Mouse (Mus musculus) T-cell, adult 2 months (primary cell): ENCODE data around the gene Tbca.
A peak's percentile ranks its signal among the peaks of the same experiment; 100 is the strongest.

Experiments
- DNase-seq: peaks from one replicate; pipeline ENCODE4 v3.0.0; 2022; ENCODE audit warnings: low spot score

Tbca gene

DNA sequence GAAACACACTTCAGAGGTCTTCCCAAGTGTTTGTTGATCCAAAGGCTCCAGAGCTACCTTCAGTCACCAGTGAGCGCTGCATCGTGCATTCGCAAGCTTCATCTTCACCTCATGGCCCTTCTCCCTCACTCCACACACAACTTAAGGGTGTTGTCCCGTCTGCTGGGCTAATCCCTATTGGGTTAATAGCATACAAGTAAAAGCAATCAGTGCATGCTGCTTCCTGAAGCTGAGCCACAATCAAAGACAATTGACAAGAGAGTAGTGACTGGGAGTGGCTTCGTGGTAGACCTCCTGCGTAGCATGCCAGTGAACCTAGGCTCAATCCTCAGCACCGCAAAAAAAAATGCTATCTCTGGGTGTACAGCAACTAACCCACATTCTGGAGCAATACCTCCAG is 59.2 kb downstream of the Tbca start:
- no peak for DNase-seq

DNA sequence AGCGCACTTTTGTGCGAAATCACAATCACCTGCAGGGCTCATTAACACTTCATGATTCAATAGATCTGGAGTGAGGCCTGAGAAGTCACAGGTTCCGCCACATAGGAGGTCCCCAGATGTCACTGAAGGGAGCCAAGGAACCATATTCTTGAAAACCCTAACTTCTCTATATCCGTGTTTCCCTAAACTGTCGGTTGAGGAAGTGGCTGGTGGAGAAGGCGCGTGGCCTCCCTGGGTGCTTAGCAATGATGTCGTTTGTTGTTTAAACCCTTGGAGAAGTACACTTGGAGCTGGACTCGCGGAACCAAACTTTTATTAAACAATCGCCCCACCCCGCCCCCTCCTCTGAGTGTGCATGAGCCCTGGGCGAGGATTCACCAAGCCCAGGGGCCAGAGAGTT is 60.6 kb downstream of the Tbca start:
- DNase-seq = no peak

DNA sequence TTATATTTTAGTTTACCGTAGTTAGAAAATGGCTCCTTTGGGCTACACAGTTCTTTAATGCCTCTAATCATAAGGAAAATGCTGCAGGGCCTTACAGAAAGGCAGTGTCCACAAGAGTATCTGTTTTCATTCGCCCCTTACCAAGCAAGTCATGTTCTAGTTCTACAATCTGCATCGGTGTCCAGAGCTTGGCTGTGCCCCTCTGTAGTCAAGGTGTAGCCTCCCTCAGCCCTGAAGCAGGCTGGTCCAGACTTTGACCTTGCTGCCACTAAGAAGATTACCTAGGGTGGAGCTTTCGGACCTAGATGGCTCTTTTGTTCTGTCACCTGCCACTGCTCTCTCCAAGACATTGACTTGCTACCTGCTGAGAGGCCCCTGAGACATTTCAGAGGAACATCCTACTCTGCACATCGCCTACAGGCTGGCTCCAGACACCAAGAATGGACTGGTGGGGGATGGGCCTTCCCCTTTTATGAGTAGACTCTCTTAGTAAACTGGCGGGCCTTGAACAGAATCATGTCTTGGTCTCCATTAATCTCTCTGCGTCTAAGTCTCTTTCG is 69.4 kb downstream of the Tbca start:
- no peak for DNase-seq

DNA sequence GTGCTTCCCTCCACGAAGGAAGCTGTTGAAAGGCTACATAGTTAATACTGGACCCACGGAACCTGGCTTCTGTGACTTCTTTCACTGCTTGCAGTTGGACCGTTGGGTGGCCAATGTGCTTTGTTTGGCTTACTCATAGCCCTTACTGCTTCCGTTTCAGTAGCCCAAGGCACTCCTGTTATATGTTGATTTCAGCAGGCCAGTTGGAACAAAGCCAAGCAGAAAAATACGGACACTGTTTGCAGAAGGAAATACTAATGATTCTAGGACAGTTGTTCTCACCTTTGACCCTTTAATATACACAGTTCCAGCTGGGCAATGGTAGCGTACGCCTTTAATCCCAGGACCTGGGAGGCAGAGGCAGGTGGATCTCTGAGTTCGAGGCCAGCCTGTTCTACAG is 70.5 kb downstream of the Tbca start:
- no peak for DNase-seq

DNA sequence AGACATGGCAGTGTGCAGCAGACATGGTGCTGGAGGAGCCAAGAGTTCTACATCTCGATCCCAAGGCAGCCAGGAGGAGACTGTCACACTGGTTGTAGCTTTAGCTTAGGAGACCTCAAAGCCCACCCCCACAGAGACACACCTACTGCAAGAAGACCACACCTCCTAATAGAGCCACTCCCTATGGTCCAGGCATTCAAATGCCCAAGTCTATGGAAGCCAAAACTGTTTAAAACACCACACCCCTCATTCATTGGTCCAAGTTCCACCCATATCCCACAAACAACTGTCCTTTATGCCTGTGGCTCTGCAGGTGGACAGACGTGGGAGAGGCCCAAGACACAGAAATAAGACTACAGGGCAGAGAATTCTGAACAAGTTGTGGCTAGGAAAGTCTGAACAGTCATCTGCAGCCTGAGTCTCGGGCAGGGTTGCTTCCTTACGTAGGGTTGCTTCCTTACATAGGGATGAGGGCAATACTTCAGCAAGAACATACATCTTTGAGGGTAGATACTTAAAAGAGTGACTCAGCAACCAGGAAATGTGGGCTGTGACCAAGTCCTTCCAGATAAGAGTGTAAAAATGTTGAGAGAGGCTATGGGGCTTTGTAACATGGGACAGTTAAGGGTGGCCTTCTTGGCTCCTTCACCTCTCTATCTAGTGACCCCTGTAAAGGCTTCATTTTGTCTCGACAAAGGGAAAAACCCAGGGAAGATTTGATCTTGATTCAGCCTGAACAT is 74.0 kb downstream of the Tbca start:
- DNase-seq = no peak

DNA sequence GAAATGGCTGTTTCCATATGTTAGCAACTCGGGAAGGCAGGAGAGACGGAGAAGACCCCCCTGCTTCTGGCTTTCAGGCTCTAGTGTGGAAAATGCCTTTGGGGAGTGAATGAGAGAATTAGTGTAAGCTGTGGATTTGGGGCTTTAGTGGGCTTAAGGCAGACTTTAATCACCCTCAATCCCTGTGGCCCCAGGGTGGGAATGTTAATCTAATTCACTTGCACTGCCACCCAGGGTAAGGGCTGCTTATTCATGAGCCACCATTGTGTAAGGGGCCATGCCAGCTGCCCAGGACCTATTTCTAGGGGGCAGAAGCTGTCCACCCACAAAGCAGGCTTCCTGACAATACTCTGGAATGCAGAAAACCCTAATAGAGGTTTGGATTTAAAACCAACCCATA is 78.2 kb downstream of the Tbca start:
- DNase-seq = no peak

DNA sequence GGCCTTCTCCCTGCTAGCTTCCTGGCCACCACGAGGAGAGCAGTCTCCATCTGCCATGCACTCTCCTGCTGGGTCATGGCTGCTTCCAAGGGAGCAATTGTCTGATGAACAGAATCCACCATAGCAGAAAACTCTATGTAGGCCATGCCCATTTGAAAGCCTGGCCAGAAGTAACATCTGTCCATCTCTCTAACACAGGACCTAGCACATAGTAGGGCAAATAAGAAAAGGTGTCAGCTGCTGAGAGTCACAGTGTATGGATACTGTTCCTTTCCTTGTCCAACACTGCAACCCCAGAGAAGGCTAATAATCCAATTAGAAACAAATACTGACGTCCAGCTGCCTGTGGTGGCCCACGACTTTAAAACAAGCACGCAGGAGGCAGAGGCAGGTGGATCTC is 79.1 kb downstream of the Tbca start:
- no peak for DNase-seq

DNA sequence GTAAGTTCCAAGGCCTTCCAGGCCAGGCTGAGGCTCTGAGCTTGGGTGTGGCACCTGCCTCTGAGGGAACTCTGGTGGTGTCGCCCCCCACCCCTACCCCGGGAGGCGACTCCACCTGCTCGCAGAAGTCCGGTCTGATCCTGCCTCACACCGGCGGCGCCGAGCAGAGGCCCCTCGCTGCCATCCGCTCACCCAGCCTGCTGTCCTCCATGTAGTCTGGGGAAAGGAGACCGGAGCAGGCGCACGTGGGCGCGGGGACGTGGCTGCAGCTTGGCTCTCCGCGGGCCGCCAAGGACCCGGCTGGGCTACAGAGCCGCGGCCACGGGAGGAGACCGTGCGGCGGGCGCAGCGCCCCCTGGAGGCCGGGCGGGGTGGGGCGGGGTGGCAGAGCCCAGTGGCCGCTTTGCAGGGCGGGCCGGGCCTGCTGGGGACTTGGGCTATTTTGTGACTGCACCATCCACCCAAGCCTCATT is 79.8 kb downstream of the Tbca start:
- peak; percentile 18 for DNase-seq

DNA sequence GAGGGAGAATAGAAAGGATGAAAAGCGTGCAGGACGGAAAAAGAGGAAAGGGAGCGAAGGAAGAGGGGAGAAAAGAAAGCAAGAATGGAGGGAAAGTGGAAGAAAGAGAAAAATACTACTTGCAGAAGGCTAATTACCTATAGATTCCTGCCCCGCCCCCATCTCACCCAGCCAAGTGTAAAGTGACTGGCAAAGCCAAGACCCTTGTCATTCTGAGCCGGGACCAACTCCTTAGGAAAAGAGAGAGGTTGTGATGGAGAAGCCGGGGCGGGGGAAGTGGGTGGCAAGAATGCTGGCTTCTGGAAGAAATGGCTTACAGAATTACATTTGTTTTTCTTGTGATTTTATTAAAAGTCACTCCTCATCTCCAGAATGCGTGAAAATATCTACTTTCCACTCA is 80.8 kb downstream of the Tbca start:
- DNase-seq = no peak

DNA sequence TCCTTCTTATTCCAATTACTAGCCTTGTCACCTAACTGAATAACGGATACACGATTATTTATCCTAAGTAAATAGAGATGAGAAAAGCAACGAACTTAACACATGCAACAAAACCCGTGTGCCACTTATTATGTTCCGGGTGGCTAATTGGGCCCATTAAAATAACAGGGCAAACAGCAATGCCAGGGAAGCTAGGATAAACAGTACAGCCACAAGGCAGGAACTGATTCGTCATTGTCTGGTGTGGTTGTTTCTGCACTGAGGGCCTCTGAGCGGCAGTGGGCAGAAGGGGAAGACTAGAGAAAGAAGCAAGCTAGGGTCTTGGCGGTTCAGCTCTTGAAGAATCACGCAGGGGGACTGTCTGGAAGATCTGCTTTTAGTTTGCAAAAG is 81.4 kb downstream of the Tbca start:
- DNase-seq = no peak

DNA sequence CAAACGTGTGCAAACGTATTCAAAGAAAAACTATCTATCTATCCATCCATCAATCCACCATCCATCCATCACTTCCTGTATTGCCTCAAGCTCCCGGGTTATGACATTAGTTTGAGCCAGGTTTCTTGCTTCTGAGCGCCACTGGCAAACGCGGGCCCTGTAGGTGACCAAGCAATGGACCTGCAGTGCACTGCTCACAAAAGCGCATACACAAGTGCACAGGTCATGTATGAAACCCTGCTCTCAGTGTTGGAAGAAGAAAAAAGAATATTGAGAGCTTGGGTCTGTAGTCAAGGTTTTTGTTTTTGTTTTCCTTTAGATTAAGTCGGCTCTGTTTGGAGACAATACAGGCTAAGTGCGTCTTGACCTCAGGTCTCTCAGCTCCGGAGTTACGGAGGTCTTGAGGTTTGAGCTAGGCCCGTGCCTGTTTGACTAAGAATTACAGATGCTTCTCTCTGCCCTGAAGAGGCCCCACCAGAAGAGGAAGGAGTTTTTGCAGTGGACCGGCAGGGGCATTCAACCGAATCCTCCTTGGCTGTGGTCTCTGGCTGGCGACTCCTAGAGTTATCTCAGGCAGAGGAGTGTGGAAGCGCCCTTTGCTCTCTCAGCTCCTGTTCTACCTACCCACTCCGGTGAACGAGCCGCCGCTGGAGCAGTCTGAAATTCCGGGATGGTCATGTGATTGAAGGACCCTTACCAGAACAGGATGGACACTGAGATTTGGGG is 81.9 kb downstream of the Tbca start:
- no peak for DNase-seq

DNA sequence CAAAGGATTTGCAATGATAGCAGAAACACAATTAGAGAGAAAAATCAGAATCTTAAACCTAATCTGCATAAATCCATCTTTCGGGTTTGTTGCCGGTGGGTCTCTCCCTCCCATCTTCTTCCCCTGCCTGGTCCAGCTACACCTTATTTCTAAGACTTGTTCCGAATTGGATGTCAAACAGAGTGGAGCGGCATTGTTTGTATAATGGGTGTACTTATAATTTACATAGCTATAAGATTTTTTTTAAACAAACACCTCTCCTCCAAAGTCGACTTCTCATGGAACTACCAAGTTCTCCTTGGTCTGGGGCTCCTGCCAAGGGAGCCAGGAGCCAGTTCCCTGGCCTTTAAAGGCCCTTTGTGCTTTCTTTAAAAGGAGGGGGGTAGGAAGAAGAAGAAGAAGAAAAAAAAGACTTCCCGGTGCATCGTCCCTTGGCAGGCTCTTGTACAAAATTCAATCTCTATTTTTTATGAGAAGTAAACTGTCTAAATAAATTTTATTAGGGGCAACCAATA is 83.2 kb downstream of the Tbca start:
- no peak for DNase-seq

DNA sequence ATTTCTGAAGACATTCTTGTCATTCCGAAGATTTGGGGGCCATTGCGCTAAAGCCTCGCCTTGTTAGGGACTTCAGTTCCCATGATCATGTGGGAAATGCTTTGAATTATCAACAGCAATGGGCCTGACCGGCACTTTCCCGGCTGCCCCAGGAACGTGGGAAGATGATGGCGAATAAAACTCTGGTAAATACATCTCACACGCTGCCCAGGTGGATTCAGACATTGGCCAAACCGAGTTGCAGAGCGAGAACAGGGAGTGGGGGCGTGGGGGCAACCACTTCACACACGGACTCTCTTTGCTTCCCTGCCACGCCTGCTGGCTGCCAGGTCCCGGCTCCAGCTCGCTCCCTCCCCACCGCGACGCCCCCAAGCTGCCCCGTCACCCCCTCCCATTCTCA is 83.7 kb downstream of the Tbca start:
- no peak for DNase-seq

DNA sequence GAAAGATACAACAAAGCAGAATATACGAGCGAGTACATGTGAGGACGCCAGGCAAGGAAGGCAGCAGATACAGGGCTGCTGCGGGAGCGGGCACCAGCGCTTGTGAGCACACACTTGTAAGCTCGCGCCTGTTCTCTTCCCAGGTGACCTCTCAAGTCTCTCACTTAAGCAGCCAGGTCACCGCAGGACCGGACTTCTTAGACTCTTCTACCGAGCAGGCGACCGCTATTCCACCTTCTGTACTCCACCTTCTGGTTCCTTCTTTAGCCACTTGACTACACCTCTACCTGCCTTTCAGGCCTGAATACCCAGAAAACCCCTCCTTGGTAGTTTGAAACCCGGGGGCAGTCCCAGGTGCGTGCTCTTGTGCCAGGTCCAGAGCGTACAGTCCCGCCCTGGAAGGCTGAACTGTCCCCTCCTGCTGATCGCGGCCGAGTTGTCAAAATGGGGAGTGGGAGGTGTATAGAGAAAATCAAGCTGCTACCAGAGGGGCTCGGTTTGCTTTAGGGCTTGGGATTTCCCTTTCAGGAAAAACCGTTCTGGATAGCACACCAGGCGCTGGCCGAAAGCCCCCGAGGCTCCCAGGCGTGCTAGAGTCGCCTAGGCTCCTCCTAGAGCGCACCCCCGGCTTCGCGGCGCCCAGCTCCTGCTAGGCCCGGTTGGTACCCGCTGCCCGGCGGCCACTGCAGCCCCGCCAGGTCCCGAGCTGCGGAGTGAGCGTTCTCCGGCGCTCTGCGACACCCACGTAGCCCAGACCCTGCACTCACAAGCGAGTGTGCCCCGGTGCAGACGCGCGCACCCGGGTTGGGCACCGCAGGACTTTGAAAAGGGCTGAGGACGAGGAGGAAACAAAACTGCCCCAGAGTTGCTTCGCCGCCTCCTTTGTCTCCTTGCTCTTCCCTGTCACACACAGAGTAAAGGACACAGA is 84.7 kb downstream of the Tbca start:
- no peak for DNase-seq

DNA sequence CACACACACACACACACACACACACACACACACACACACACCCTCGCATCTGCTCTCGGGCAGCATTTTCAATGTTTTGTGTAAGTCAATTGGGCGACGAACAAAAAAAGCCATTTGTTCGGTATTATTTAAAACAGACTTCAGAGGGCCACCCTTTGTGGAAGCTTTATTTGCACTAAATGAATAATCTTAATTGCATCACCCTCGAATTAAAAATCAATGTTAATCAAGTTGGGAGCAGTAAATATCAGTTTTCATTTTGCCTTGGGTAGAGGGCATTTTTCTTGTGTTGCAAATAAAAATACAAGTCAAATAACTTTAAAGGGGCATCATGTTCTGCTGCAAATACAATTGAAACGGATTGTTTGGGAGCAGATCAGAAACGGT is 85.3 kb downstream of the Tbca start:
- no peak for DNase-seq

DNA sequence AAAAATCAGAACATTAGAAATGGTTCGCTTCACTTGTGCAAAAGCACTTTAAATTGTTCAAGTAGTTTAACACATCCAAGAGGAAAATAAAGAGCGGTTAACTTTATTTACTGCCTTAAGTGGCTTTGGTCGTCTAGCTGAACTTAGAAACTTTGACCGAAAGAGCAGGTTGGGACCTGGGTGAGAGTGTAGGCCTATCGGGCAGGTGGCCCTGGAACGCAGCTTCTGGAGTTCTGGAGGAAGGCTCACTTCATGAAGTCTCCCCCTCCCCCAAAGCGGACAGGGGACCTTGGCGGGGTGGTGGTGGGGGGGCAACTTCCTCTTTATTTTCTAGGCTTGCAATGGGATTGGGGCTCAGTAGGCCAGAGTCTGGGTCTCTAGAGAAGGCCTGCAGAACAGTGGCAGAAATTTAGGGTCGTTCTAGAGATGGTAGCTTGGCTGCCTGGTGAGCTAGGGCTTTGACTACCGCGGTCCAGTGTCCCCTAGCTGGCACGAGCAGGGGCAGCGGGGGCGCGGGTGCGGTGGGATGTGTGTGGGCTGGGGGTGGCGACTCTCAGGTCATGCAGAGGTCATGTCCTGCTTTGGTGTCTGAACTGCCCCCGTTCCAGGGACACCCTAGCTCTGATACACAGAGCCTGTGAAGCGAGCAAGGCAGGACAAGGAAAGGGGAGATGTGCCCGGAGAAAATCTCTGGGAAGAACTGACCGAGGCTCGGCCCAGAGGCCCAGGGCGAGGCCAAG is 86.1 kb downstream of the Tbca start:
- DNase-seq = no peak

DNA sequence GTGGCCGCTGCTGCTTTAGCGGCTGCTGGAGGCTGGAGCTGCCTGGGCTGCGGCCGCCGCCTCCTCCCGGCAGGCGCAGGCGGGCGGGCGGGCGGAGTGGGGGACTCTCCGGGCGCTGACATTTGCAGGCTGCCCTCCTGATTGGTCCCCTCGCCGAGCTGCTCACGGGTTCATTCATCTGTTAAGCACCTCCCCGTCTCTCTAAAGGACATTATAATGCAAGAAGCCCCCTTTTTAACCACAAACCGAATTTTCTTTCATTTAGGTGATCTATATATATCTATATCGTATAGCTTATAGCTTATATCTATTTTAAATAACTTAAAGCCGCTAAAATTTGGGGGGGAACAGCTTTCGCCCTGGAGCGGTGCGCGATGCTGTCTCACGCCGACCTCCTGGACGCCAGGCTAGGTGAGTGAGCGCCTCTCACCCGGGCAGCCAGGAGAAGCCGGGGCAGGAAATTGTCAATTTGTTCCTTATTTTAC is 86.7 kb downstream of the Tbca start, which contains the start of gene Otp:
Otp (plus strand) TSS at position 207 of the 485 bp plus-strand sequence.
- no peak for DNase-seq

DNA sequence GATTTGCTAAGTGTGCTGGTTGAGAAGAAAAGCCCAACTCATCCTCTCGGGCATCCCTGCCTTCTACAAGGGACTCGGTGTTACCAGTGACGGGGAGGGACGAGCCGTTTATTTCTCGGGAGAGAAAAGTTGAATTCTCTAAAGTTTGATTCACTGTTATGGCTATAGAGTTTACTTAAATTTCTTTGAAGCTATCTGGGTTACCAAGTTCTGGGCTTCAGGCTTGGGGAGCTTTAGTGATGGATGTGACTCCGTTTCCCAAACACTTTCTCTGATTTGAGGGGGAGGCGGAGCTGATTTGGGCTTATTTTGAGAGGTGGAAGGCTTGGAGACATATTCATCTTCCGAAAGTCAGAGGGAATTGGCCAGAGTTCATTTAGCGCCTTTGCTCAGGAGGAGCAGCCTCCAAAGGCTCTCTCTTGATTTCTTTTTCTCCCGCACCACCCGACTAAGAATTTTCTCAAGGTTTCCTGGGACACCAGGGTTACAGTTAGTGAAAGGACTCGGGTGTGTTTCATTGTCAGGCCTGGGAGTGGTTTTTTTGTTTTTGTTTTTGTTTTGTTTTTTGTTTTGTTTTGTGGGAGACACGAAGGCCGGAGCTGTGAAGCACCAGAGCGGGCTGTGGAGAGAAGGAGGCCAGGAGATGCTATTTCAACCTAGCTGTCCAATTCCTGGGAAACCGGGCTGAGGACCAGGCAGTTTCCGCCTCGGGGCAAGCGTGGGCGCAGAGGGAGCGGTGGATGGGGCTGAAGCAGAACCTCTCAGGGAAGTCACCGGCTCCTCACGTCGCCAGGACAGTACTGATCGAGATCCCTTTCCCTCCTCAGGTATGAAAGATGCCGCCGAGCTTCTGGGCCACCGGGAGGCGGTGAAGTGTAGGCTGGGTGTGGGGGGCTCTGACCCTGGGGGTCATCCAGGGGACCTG is 87.8 kb downstream of the Tbca start:
- DNase-seq = no peak

DNA sequence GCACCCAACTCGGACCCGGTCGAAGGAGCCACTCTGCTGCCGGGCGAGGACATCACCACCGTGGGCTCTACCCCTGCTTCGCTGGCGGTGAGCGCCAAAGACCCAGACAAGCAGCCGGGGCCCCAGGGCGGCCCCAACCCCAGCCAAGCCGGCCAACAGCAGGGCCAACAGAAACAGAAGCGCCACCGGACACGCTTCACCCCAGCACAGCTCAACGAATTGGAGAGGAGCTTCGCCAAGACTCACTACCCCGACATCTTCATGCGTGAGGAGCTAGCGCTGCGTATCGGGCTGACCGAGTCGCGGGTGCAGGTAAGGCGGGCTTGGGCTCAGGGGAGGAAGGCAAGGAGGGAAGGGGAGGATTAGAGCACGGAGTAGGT is 88.5 kb downstream of the Tbca start:
- no peak for DNase-seq
